Mouse (Mus musculus): ENCODE measurements around the gene Sez6l.

- TF ChIP-seq CTCF (IDR thresholded peaks at IDR 0.05; ENCODE audit: extremely low read depth, insufficient read depth, low read length) = no peak
- TF ChIP-seq POLR2A (IDR thresholded peaks at IDR 0.05; ENCODE audit: extremely low read depth, insufficient read depth, low read length) = no peak
These were observed 67.1 kb downstream of the Sez6l start for GRCm38 (mm10) chr5:112509916-112510315.
